Mouse (Mus musculus): Measurements from ENCODE around the gene Ifitm2.
"Not testable (repeated sequence)": the region's sequence is repeated elsewhere in the genome, so short reads cannot be mapped to it uniquely, and the experiment has no call there.

Ifitm2 gene

GRCm38 (mm10) chr7:140955758-140956555 lies at the start of gene Ifitm2, which contains the start of gene Gm45717:
Gene Ifitm2, minus strand, starts transcription at chr7:140955987.
Gene Gm45717, minus strand, starts transcription at chr7:140955937.
- peak; percentile 92 for DNase-seq

- DNase-seq = no peak
These were observed 47.6 kb upstream of the Ifitm2 start for GRCm38 (mm10) chr7:141003248-141004010.

- no peak for DNase-seq
These were observed 45.3 kb upstream of the Ifitm2 start for GRCm38 (mm10) chr7:141000881-141001708.

DNA sequence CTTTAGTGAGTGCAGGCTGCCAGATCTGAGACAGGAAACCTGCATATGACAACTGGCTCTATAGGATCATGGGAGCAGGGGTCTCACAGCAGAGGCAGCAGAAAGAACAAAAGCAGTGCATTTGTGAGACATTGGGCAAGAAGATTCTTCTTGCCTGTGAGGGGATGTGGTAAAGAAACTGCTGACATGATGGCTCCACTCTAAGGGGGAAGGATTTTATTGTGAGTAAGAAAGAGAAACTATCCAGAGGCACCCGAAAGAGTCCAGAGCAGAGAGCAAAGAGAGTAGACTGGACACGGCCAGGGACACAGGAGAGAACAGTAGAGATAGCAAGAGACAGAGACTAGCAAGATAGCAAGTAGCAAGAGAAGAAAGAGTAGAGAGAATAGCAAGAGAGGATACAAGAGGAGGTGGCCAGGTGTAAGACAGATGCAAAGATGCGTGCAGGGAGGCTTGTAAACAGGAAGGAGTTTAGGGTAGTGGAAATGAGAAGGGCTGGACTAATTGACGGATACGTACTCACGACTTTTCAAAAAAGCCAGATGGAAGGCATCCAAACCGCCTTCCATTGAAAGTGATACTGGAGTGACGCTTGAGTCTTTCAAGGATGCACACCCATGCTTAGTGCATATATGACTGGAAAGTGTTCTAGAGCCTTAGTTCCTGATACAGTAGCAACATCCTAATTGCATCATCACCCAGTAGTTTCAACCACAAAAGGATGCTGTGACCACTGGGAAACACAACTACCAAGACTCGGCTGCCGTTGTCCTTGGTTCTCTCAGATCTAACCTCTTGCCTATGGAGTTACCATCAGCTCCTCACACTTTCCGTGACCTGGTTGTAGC lies 43.3 kb upstream of the Ifitm2 start:
- DNase-seq = no peak

GRCm38 (mm10) chr7:140997817-140998216 lies 42.0 kb upstream of the Ifitm2 start:
- no peak for DNase-seq

- DNase-seq = no peak
These were observed 35.4 kb upstream of the Ifitm2 start for GRCm38 (mm10) chr7:140991117-140991689.

GRCm38 (mm10) chr7:140990622-140991021 lies 34.8 kb upstream of the Ifitm2 start:
- DNase-seq = no peak

DNA sequence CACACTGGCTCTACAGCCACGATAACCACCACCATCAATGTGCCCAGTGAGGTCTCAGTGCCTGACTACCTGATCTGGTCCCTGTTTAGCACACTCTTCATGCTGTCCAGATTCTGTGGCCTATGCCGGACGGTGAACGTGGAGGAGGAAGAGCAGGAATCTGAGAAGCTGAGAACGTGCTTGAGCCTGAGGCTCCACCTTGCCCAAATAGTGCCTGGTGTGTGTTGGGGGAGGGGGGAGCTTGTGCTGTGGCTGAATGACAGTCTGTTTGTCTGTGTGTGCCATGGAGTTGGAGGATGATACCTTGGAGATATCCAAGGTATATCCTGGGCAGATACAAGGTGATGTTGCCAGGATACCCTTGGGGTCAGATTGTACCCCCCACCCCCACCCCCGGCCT lies 34.4 kb upstream of the Ifitm2 start:
- DNase-seq = no peak

DNA sequence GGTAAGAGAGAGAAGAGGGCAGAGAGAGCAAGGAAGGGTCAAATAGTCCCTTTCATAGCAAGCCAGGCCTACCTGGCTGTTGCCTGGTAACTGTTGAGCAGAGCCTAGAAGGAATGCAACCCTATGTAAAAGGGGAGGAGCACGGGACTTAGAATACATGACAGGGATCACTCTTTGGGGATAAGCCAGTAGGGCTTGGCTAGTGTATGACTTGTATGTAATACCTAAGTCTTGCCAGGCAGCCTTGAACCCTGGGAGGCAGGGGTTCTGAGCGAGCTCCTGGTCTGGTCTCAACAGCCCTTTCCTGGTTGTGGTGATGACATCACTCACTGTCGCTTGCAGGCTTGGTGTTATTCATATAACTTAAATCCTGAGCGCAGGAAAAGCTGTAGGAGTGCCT lies 33.2 kb upstream of the Ifitm2 start:
- no peak for DNase-seq

DNA sequence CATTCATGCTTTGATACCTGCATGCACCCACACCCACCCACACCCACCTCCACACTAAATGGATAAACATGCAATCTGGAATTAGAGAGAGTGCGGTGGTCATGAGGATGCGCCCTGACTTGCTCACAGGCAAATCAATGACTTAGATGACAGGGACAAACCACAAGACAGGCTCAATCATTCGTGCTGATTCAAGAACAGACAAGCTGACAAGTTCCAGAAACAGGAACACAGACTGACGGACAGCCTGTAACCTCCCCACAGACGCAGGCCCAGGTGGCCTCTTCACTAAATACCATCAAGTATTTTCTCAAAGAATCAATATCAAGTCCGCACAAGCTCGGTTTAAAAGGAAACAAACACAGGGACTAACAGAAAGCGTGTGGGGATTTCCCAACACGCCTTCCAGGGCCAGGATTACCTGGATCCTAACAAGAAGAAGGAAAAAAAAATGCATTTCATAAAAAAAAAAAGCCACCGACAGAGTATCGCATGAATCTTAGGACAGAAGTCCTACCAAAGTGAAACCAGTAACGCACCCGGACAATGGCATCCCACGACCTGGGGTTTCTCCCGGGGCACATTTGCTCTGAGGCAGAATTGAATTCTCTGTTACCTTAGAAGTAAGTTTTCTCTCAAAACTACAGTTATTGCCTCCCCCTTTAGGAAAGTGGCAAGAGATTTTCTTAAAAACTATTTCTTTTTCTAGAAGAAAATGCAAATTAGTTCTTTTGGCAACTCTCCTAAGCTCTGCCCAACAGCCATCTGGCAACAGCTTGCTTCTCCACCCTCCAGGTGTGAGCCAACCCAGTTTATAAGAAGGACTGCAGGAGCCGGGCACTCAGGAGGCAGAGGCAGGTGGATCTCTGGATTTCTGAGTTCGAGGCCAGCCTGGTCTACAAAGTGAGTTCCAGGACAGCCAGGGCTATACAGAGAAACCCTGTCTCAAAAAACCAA lies 31.7 kb upstream of the Ifitm2 start:
- DNase-seq = no peak

DNA sequence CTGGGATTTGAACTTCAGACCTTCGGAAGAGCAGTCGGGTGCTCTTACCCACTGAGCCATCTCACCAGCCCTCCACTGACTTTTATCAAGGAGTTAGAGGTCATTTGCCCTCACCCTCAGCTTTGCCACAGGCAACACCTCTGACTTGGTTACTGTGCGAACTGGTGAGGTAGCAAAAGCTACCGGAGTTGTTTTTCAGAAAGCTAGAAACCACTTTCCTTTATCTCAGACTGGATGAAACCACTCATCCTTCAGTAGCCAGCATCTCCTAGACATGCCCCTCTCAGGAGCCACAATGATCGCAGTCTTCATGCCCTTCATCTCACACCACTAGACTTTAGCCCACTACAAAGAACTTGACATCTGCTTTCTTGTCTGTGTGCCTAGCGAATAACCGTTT lies 27.2 kb upstream of the Ifitm2 start:
- DNase-seq = no peak

GRCm38 (mm10) chr7:140981704-140982103 lies 25.9 kb upstream of the Ifitm2 start:
- no peak for DNase-seq

GRCm38 (mm10) chr7:140976720-140977119 lies 20.9 kb upstream of the Ifitm2 start:
- DNase-seq = not testable (repeated sequence)

DNA sequence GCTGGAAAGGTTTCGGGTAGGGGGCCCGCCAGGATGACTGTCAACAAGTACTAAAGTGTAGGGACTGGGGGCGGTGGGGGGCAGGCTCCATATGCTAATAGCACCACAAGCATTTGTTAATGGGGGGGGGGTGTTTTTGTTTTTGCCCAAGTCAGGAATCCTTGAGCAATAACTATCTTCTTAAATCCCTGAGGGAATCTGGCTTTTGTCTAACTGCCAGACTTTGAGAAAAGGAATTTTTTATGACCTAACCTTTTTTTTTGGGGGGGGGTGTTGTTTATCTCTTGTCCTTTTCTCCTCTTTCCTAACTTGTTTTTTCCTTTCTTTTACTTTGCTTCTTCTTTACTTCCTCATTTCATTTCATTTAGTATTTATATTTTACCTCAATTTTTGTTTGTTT lies 19.7 kb upstream of the Ifitm2 start:
- no peak for DNase-seq

DNA sequence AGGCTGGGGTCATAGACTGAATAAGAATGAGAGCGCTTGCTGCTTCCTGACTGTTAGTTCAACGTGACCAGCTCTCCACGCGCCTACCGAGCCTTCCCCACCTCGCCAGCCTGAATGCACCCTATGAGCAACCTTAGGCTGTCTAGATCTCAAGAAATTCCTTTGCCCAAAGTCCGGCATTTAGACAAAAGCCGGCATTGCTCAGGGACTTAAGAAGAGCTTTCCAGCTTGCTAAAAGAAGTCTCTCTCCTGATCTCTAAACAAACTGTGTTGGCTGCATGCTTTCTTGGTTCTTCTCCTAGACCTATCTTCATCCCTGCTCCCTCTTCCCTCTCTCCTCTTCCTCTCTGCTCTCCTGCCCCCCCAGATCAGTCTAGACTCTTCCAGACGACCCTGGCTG lies 19.2 kb upstream of the Ifitm2 start:
- DNase-seq = no peak

DNA sequence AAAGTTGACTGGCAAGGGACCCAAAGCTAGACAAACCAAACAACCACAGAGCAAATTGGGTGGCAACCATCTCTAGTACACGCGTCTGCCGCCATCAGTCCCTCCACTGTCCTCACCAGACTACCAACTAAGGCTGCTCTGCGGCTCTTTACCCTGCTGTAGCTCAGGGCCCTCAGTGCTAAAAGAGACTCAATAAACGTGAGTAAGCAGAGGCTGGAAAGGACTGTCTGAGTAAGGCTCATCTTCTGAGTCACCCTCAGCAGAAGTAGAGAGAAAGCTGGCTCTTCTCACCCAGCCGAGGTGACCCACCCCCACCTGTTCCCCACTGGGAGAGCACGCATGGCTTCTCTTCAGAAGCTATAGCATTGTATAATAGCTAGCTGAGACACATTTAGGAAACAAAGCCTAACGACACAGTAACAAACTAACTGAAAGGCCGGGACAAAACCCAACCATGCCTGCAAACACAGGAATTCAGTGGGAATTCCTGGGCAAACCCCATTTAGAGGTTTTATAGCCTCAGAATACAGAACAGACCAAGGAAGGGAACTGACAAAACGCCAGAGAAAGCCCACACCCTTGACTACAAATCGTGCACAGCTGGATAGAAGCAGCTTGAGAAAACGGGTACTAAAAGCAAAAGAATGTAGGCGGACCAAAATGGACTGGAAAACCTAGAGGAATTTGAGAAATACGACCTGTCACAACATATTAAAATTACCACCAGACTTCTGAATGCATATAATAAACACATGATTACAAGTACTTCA lies 17.8 kb upstream of the Ifitm2 start:
- DNase-seq = no peak

- DNase-seq = peak; percentile 44
These were observed 15.8 kb upstream of the Ifitm2 start for GRCm38 (mm10) chr7:140971479-140972171.

GRCm38 (mm10) chr7:140970931-140971330 lies 15.1 kb upstream of the Ifitm2 start:
- no peak for DNase-seq

GRCm38 (mm10) chr7:140968710-140969109 lies 12.9 kb upstream of the Ifitm2 start:
- not testable (repeated sequence) for DNase-seq
